Mouse (Mus musculus): ENCODE measurements around the gene Tcf12. TPM values are rescaled to one million over a fixed set of nuclear protein-coding genes. Genes with fewer than 3 reads are reported as not detected.

Tcf12 gene
- total RNA-seq, 2 experiments from 2014 or later = 60.7 to 61.2 TPM

DNA sequence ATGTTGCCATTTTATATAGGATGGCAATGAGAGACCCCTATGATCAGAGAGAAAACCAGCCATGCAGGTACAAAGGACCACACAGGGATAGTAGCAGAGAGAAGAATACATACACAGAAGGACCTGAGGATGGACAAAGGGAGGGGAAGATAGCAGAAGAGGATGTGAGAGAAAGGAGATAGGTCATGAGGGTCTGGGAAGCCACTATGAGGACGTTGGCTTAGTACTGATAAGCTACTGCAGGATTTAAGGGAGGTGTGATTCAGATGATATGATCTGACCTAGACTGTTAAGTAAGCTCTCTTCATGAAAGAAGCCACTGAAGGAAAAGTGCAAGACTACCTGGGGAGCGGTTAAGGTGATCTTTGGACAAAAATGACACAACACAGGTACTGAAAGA lies 205.1 kb downstream of the Tcf12 start:
- DNase-seq = no peak

DNA sequence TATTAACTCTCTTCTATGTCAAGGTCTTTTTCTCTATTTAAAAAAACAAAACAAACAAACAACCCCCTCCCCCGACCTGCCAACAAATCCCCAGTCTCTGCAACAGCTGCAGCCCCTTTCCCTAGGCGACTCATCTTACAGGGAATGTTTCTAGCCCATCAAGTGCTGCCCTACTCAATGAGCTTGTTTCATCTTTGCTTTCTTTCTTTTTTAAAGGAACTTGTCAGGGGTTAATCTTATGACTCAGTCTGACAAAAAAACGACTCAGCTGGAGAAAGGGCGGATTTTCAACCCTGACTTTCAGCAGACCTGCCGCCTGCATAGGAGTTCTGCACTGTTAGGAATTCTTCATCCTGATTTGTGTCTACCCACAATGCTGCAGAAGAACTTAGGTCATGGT lies 212.8 kb downstream of the Tcf12 start:
- DNase-seq = no peak

DNA sequence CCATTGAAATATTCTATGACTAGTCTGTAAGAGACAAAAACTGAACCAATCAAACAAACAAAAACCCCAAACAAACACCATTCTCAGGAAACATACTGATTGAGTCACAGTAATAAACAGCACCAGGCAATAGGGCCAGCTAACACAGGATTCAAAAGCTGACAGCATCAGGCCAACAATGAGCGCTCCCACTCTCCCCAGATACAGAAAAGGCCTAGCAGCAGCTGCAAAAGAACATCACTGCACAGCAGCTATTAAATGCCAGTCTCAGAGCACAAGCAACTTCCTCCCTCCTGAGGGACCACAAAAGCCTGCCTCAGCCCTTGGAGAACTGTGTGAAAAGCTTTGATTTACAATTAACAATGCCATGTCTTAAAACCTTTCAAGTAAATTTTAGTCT lies 214.3 kb downstream of the Tcf12 start:
- DNase-seq = peak in 1 of 2 experiments; percentile 26

GRCm38 (mm10) chr9:71895931-71896724 lies 215.5 kb downstream of the Tcf12 start:
- DNase-seq = no peak

- no peak for DNase-seq
Measured at GRCm38 (mm10) chr9:71895291-71895690, 216.4 kb downstream of the Tcf12 start.

DNA sequence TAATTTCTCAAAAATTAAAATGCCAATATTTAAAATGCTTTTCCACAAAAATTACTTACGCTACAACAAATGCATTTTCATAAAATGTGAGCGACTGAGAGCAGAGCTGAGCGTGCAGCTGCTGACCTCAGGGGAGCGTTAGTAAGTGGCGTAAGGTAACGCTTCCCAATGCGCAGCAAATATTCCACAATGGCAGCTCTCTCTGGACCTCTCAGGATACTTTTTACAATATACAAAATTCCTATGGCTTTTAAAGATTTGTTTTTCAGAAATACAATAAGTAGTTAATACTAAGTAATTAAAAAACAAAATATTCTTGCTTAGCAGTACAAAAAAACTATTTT lies 216.8 kb downstream of the Tcf12 start:
- no peak for DNase-seq

GRCm38 (mm10) chr9:71894246-71894942 lies 217.3 kb downstream of the Tcf12 start:
- DNase-seq = no peak

- no peak for DNase-seq
Measured at GRCm38 (mm10) chr9:71888450-71888849, 223.2 kb downstream of the Tcf12 start.

GRCm38 (mm10) chr9:71880629-71881028 lies 231.0 kb downstream of the Tcf12 start:
- no peak for DNase-seq

GRCm38 (mm10) chr9:71879972-71880371 lies 231.7 kb downstream of the Tcf12 start:
- DNase-seq = no peak

DNA sequence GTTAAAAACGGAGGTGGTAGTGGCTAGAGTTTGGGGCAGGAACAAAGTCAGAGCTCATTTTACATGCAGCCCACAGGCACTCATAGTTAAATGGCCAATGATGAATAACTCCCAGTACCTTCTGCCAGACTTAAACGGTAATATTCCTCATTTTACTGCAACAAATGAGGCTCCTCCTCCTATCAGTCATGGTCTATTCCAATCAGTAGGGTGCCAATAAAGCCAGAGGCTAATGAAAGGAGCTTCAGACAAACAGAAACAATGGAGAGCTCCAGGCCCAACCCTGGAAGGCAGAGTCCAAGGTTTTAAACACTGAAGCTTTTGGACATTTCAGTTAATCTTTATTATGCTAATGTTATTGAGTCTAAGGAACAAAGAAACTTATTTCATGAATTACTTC lies 232.3 kb downstream of the Tcf12 start:
- no peak for DNase-seq

DNA sequence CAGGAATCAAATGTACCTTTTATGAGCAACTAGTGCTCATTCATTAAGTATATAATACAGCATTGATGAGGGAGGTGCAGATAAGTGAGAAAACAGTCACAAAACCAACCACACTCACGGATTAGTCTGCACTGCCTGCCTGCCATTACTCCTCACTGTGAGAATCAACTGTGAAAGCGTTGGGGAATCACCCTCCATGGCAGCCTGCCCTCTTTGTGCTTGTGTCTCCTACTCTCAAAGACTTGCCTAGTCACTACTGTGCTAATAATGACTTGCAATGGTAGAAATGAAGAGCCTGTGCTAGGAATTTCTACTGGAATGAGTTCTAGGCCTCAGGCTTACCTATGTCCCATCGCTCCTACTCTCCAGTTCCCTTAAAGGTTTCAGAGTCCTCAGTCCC lies 233.8 kb downstream of the Tcf12 start:
- DNase-seq = no peak

DNA sequence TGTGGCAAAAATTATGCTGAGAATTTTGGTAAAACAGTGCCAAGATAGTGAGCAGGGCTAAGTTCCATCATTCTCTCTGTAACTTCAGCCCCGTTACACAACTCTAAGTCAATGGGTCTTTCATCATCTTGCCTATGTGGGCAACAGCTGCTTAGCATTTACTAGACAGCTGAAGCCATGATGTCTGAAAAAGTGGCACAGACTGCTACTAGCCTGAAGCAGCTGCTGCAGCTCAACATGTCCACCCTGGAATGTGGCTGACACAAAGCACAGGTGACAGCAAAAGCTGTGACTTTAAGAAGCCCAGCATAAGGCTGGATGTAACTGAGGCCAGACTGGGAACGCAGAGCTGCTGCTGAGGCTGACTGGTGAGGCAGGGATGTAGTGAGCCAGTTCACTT lies 236.9 kb downstream of the Tcf12 start:
- no peak for DNase-seq

- DNase-seq = no peak
Measured at GRCm38 (mm10) chr9:71874035-71874572, 237.6 kb downstream of the Tcf12 start.

- no peak for DNase-seq
Measured at GRCm38 (mm10) chr9:71863338-71863737, 248.3 kb downstream of the Tcf12 start.

DNA sequence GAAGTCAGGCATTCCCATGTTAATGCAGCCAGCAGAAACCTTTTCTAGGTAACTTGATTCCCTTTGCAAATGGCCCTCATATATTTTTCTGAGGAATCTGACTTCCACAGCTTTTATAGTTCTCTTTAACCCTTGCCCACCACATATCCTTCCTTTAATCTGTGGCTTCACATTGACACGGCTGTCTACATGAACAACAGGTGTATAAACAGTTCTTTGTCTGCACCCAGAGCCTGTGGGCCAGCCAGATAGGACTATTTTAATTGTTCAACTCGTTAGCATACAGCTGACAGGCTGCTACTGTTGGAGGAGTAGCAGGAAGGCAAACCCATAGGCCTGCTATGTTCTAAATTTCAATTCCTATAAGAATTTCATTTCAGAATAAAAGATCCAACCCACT lies 250.0 kb downstream of the Tcf12 start:
- DNase-seq = no peak

DNA sequence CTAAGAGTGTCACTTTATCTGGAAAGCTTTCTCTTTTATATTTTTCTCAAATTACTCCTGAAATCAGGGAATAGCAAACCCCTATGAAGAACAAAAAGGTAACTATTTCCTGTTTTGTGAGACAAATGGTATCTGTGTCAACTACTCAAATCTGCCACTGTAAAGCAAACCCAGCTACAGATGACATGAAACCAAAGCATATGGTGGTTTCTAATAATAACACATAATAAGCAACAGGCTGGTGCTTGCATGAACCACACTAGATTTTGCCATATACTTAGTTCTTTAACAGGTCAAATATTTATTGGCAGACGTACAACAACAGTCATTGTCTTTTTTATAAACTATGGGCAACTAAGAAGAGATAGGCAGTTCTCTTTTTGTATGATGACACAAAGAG lies 253.7 kb downstream of the Tcf12 start:
- no peak for DNase-seq

- DNase-seq = no peak
Measured at GRCm38 (mm10) chr9:71853904-71854303, 257.8 kb downstream of the Tcf12 start.

DNA sequence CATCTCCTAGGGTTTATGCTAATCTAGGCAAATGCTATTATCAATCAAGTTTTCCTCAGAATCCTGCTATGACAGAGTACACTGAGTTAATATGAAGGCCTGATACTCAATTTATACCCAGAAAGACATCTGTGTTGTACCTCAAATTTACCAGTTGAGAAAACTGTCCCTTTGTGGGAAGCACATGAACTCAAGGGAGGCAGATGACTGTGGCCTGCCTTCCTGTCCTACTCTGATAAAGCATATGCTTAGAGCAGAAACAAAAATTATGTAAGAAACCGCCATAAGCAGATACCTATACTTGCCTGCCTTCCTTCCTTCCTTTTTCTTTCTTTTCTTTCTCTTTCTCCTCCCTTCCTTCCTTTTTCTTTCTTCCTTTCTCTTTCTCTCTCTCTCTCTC lies 261.4 kb downstream of the Tcf12 start:
- DNase-seq = no peak

GRCm38 (mm10) chr9:71848392-71848791 lies 263.3 kb downstream of the Tcf12 start:
- DNase-seq = no peak

- no peak for DNase-seq
Measured at GRCm38 (mm10) chr9:71847921-71848320, 263.8 kb downstream of the Tcf12 start.

- no peak for DNase-seq
Measured at GRCm38 (mm10) chr9:71841850-71842249, 269.8 kb downstream of the Tcf12 start.

GRCm38 (mm10) chr9:71837366-71837765 lies 274.3 kb downstream of the Tcf12 start:
- no peak for DNase-seq

- DNase-seq = no peak
Measured at GRCm38 (mm10) chr9:71836366-71836765, 275.3 kb downstream of the Tcf12 start.
